Mouse (Mus musculus) liver, embryonic 16.5 days (tissue): ENCODE results near the gene Ntn4. TPM values are rescaled to one million over a fixed set of nuclear protein-coding genes. Genes with fewer than 3 reads are reported as not detected.

Experiments
- ATAC-seq: fragments of 200-750 bp; cut with Nextera tagmentation; 2 replicates; pipeline ENCODE4 v1.8.0; 2017; ENCODE audit warnings: low read depth, mild to moderate bottlenecking, moderate number of reproducible peaks, moderate library complexity
- H3K27ac ChIP-seq: fragments of 300-500 bp; sonication (generic); 2 replicates; pipeline ENCODE4 v1.5.1; 2014; ENCODE audit warnings: mild to moderate bottlenecking, low read length
- H3K27me3 ChIP-seq: fragments of 300-500 bp; sonication (generic); 2 replicates; pipeline ENCODE4 v1.6.1; 2014; ENCODE audit warnings: low read depth, low read length, mixed read lengths; ENCODE audit not compliant: control insufficient read depth, insufficient read depth
- H3K36me3 ChIP-seq: fragments of 300-500 bp; sonication (generic); 2 replicates; pipeline ENCODE4 v1.6.1; 2014; ENCODE audit warnings: mild to moderate bottlenecking; ENCODE audit not compliant: control insufficient read depth, insufficient read depth
- H3K4me1 ChIP-seq: fragments of 300-500 bp; sonication (generic); 2 replicates; pipeline ENCODE4 v1.6.1; 2014; ENCODE audit warnings: low read depth, low read length, mixed read lengths; ENCODE audit not compliant: control insufficient read depth
- H3K4me2 ChIP-seq: fragments of 300-500 bp; sonication (generic); 2 replicates; pipeline ENCODE4 v1.6.1; 2014; ENCODE audit warnings: low read depth, low read length, mixed read lengths
- H3K4me3 ChIP-seq: fragments of 300-500 bp; sonication (generic); 2 replicates; pipeline ENCODE4 v1.5.1; 2014; ENCODE audit warnings: low read depth, mild to moderate bottlenecking, low read length
- H3K9ac ChIP-seq: fragments of 300-500 bp; sonication (generic); 2 replicates; pipeline ENCODE4 v1.6.1; 2014; ENCODE audit warnings: low read depth, low read length
- H3K9me3 ChIP-seq: fragments of 300-500 bp; sonication (generic); replicated peaks from 2 replicates; pipeline ENCODE4 v1.6.1; 2016; ENCODE audit warnings: low read length; ENCODE audit not compliant: control insufficient read depth
- WGBS: fragments of 180-500 bp; shearing (Covaris S2); extraction: QIAGEN DNeasy Blood & Tissue Kit; methylation state at CpG from one replicate; pipeline ENCODE4 v1.1.7; 2014; ENCODE audit not compliant: insufficient replicate concordance; 5-methylcytosine and 5-hydroxymethylcytosine counted together
- polyA plus RNA-seq: library from polyadenylated mRNA; unstranded; fragments of >200 nt; fragmentation: Nextera tagmentation; extraction: Ambion mirVana; gene quantifications from 2 replicates; pipeline ENCODE4 v1.2.1, GENCODE M21; 2015

The Ntn4 gene
- polyA plus RNA-seq, 1 experiment from 2014 or later: 0.22 TPM

- H3K4me1 ChIP-seq: no peaks in the 10 kb centered on the region
Measured at GRCm38 (mm10) chr10:93771931-93772465, 131.5 kb downstream of the Ntn4 start.

GRCm38 (mm10) chr10:93772492-93772891 lies 132.0 kb downstream of the Ntn4 start:
- 67% methylated on average over 3 of the region's 3 CpGs for WGBS
- no peaks in the 10 kb centered on the region for H3K36me3 ChIP-seq
- H3K27me3 ChIP-seq: no peaks in the 10 kb centered on the region
- H3K27ac ChIP-seq: no peak overlapping the region
- no peaks in the 10 kb centered on the region for H3K4me1 ChIP-seq
- no peak overlapping the region for H3K9ac ChIP-seq
- ATAC-seq: no peak
- H3K9me3 ChIP-seq: no peaks in the 10 kb centered on the region
- H3K4me2 ChIP-seq: no peak overlapping the region
- no peak overlapping the region for H3K4me3 ChIP-seq

More at GRCm38 (mm10) chr10:93771931-93772465, 131.5 kb downstream of the Ntn4 start:
- Histone ChIP-seq H3K4me3 (no peak overlapping the region), H3K4me2 (no peak overlapping the region), H3K27ac (no peak overlapping the region), H3K9ac (no peak overlapping the region), H3K9me3 (no peaks in the 10 kb centered on the region), H3K36me3 (no peaks in the 10 kb centered on the region), H3K27me3 (no peaks in the 10 kb centered on the region)
- ATAC-seq: no peak
- 63% methylated on average over 9 of the region's 9 CpGs for WGBS

- 26% methylated on average over 5 of the region's 5 CpGs for WGBS
- H3K9me3 ChIP-seq: no peaks in the 10 kb centered on the region
Measured at GRCm38 (mm10) chr10:93776731-93777151, 136.3 kb downstream of the Ntn4 start.

DNA sequence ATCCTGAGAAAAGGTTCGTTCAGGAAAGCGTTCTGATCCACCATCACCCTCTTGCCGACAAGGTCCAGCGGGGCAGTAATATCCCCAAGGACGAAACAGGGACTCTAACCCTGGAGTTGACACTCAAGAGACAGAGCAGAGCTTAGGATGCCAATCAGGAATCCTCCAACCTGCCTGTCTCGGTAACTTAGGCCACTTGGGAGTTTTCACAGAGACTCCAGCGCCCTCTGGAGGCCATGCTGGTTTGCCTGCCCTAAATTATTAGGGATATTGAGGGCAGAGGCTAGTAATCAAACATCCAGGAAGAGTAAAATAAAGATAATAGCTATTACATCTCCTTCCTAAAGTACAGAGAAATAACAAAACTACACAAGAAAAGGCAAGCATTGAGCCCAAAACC lies 136.9 kb downstream of the Ntn4 start:
- H3K9ac ChIP-seq: no peak overlapping the region
- no peak overlapping the region for H3K4me2 ChIP-seq
- no peaks in the 10 kb centered on the region for H3K27me3 ChIP-seq
- H3K4me1 ChIP-seq: no peaks in the 10 kb centered on the region
- H3K4me3 ChIP-seq: no peak overlapping the region
- no peak overlapping the region for H3K27ac ChIP-seq
- H3K36me3 ChIP-seq: no peaks in the 10 kb centered on the region
- no peak for ATAC-seq
- 39% methylated on average over 7 of the region's 7 CpGs for WGBS
- no peaks in the 10 kb centered on the region for H3K9me3 ChIP-seq

More at GRCm38 (mm10) chr10:93776731-93777151, 136.3 kb downstream of the Ntn4 start:
- Histone ChIP-seq H3K4me3 (no peak overlapping the region), H3K9ac (no peak overlapping the region), H3K36me3 (no peaks in the 10 kb centered on the region), H3K4me2 (no peak overlapping the region), H3K27ac (no peak overlapping the region), H3K27me3 (no peaks in the 10 kb centered on the region), H3K4me1 (no peaks in the 10 kb centered on the region)
- no peak for ATAC-seq

- 71% methylated on average over 15 of the region's 15 CpGs for WGBS
- ATAC-seq: no peak
Measured at GRCm38 (mm10) chr10:93783216-93784013, 142.9 kb downstream of the Ntn4 start.

More at GRCm38 (mm10) chr10:93783216-93784013, 142.9 kb downstream of the Ntn4 start:
- Histone ChIP-seq H3K4me3 (no peak overlapping the region), H3K36me3 (no peaks in the 10 kb centered on the region), H3K9me3 (no peaks in the 10 kb centered on the region), H3K4me1 (no peaks in the 10 kb centered on the region), H3K27me3 (no peaks in the 10 kb centered on the region), H3K27ac (no peak overlapping the region), H3K4me2 (no peak overlapping the region), H3K9ac (no peak overlapping the region)

Other genes starting within 250 kb of the Ntn4 start
- 79.5 and 80.1 TPM in 2 replicates for gene Lta4h, start 187.3 kb upstream of the Ntn4 start, polyA plus RNA-seq
- 9.7 and 10.0 TPM in 2 replicates for gene Hal, start 151.9 kb upstream of the Ntn4 start, polyA plus RNA-seq
- 22.6 and 23.3 TPM in 2 replicates for gene Amdhd1, start 100.6 kb upstream of the Ntn4 start, polyA plus RNA-seq
- 0.04 and 0.11 TPM in 2 replicates for gene Ccdc38, start 100.0 kb upstream of the Ntn4 start, polyA plus RNA-seq
- 41.3 and 53.2 TPM in 2 replicates for gene Snrpf, start 51.0 kb upstream of the Ntn4 start, polyA plus RNA-seq
- 0.87 and 1.1 TPM in 2 replicates for gene Usp44, start 190.9 kb downstream of the Ntn4 start, polyA plus RNA-seq